Mouse (Mus musculus): ENCODE data around the gene Rad23b.
"Not testable (repeated sequence)": the region's sequence is repeated elsewhere in the genome, so short reads cannot be mapped to it uniquely, and the experiment has no call there.

The Rad23b gene

DNA sequence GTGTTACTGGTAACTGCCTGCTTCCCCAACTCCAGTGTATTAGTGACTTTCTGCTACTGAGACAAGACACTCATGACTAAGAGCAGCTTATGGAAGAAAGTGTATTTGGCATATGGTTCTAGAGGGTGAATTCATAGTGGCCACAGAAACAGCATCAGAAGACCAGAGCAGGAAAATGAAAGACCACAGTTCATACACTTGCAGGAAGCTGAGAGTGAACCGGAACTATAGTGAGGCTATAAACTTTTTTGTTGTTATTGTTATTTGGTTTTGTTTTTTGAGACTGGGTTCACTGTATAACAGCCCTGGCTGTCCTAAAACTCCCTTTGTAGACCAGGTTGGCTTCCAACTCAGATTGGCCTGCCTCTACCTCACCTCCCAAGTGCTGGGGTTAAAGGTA, 6.0 kb downstream of the Rad23b start:
- DNase-seq (ENCODE audit: low spot score), result no peak

DNA sequence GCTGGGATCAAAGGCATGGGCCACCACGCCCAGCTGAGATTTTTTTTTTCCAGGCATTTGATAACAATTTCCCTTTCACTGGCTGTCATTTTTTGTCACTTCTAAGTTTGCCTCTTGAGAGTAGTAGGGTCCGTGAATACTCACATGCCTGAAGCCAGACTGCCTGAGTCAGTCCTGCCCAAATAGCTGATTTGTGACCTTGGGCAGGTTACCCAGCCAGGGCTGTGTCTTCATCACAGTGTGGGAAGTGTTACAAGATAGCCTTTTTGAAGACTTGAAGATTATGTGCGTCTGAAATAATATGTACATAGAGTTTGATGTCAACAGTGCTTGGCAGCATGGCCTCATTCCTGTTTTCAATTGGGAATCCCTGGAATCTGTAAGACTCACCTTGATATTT, 6.9 kb downstream of the Rad23b start:
- DNase-seq (ENCODE audit: low spot score), result no peak

DNA sequence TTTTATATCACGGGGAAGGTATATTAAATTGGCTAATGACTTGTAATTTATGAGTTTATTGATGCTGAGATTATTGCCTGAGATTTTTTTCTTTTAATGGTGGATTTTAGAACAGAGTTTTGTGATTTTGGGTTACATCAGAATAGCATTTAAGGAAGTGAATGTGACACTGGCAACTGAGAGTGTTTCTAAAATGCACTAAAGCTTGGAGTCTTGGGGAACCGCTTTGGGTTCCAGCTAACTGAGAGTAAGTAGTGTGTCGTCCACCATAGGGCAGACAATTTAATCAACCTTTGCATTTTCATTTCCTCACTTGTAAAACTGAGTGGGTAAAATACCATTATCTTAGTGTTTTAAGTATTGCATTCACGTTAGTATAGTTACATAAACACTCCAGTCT, 14.0 kb downstream of the Rad23b start:
- no peak for DNase-seq (ENCODE audit: low spot score)

DNA sequence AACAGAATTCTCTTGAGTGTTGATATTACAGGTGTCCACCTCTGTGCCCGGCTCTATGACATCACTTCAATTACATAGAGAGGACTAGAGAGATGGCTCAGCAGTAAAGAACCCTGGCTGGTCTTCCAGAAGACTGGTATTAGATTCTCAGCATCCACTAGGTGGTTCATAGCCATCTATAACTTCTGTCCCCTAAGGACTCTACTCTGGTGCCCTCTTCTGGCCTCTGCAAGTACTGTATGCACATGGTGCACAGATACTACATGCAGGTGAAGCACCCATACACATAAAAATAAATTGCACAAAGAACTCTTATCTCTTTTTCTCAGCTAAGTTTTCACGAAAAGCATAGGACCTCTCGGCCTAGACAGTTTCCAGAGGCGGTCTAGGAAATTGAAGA, 14.5 kb downstream of the Rad23b start:
- DNase-seq (ENCODE audit: low spot score), result no peak

DNA sequence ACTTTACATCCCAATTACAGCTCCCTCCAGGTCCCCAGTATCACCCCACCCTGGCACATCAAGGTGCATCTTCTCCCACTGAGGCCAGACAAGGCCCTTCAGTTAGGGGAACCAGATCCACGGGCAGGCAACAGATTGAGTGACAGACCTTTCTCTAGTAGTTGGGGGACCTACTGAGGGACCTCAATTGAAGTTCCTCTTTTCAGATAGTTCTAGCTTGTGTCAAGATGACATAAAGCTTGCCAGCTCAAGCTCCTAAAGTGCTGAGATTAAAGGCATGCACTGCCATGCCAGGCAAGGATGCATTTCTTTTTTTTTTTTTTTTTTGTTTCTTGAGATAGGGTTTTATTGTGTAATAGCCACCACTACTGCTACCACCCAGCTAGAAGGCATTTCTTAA, 16.2 kb downstream of the Rad23b start:
- no peak for DNase-seq (ENCODE audit: low spot score)

DNA sequence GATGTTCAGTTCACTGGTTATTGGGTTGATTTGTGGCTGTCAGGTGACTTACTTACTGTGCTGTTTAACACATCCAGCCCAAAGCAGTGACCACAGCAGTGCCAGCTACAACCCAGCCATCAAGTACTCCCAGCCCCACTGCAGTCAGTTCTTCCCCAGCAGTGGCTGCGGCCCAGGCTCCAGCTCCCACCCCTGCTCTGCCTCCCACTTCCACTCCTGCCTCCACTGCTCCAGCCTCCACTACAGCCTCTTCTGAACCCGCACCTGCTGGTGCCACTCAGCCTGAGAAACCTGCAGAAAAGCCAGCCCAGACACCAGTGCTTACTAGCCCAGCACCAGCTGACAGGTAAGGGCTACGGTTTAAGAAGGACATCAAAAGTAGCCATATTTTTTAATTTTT, 20.3 kb downstream of the Rad23b start:
- no peak for DNase-seq (ENCODE audit: low spot score)

DNA sequence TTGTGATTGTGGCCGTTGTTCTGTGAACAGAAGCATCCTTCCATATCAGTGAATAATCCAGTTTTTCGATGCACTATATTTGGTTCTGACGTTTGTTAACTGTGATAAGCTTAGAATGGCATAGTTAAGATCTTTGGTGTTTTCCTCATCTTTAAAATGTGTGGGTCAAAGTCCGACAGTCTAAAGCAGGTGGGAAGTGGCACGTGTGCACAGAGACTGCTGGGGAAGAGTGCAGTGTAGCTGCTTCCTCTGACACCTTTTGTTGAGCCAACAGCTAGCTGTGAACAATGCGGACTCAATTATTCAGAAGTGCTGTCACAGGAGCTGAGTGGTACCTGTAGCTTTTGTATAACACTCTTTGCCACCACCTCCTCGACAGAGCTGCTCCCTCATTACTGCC, 21.5 kb downstream of the Rad23b start:
- no peak for DNase-seq (ENCODE audit: low spot score)

DNA sequence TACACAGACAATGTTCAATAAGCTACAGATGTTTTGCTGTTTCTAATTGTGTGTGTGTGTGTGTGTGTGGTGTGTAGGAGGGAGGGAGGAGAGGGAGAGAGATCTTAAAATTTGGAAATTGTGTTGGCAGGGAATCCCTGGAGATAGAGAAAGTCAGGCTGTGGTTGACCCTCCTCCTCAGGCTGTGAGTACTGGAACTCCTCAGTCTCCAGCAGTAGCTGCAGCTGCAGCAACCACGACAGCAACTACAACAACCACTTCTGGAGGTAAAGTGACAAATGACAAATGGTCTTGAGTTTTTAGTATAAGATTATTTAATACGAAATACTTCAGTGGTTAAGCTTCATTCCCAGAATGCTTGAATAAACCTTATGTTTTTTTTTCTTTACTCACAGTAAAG, 32.5 kb downstream of the Rad23b start:
- DNase-seq (ENCODE audit: low spot score), result no peak

DNA sequence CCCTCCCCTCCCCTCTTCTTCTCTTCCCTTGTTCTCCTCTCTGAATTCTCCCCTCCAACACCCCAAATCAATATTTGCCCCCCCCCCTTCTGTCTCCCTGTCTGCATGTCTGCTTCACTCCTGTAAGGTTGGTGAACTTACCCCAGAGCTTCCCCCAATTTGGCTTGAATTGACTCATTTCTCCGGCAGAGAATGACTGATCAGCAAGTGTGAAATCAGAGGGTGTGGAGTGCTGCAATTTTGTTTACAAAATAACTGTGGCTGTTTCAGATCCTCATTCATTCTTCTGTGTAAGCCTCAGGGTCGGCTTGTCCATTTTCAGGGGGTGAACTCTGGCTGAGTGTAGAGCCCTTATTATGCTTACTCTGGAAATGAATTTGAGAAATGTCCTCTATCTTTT, 36.9 kb downstream of the Rad23b start:
- DNase-seq (ENCODE audit: low spot score), result no peak

DNA sequence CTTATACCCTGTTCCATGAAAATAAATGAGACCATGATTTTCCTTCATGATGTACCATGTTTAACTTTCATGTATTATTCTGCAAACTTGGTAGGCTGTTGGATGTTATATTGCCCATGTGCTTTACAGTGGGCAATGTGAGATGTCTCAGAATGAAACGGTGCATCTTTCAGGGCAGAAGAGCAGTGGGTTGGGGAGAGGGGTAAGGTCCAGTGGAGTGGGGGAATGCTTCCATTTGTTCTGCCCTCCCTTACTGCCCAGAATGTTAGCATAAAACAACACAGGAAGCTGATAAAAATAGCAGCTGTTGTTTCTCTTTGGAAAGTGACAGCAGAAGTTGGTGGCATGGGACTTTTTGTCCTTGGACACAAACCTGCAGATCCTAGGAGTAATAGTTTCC, 41.6 kb downstream of the Rad23b start:
- DNase-seq (ENCODE audit: low spot score), result no peak

DNA sequence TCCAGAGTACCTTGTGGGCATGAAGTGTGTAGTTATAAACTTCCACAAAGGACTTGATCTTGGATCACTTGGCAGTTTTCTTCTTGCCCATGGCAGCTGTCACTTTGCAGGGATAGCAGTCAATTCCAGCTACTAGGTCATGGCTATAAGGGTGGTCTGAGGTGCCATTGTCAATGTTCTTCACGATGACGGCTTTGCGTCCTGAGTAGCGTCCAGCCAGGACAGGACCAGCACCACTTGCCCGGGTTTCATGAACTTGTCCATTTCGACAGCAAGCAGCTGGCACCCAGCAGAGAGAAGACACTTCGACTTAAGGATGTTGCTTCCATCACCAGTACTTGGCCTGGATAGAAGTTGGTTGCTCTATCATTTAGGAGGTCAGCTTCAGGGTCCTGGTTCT, 42.6 kb downstream of the Rad23b start:
- DNase-seq (ENCODE audit: low spot score), result no peak

DNA sequence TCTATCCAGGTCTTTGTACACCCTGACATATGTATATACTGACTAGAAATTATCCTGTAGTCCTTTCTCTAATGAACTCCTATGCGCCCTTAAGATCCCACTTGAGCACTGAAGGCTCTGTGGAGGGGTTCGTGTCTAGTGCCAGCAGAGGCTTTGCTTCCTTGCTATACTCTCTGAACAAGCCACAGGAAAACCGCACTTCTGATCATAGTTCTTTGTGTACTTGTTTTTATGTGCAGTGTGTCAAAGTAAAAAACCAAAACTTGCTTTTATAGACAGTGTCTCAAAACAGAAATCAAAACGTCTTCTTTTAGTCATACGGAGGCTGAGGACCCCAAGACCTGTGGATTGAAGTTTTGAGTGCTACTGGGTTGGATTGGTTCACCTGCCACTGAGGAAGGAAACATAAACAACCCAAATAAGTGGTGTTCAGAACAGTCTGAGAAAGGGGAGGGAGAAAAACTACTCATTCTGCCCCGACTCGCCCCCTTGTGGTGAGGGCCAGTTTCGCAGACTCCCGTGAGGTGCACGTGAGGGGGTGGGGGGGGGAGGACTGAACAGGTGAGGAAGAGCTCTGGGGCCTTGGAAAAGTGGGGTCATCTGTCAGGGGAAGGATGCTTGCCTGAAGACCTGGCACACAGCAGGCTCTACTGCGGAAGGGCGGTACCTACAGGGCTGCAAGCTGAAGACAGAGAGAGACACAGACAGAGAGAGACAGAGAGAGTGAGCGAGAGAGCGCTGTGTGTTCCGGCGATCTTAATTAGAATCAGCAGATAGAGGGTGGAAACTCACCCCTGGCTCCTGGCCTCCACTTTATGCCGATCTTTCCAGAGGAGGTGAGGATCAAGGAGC, 48.3 kb downstream of the Rad23b start:
- no peak for DNase-seq (ENCODE audit: low spot score)

DNA sequence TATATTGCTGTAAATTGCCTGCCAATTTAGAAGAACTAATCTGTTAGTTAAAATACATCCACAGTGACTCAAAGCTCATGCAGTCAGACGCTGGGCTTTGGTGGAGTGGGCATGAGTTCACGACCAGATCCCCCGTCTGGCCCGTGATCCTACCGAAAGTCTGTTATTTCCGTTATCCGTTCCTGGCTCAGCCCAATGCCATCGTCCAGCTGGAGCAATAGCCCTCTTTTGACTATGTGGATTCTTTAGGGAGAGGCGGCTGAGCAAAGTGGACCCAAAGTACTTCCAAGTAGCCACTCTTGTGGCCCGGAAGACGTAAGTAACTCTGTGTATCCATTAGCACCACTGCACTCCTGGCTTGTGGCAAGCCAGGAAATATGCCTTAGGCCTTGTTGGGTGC, 49.1 kb downstream of the Rad23b start:
- DNase-seq (ENCODE audit: low spot score), result no peak

DNA sequence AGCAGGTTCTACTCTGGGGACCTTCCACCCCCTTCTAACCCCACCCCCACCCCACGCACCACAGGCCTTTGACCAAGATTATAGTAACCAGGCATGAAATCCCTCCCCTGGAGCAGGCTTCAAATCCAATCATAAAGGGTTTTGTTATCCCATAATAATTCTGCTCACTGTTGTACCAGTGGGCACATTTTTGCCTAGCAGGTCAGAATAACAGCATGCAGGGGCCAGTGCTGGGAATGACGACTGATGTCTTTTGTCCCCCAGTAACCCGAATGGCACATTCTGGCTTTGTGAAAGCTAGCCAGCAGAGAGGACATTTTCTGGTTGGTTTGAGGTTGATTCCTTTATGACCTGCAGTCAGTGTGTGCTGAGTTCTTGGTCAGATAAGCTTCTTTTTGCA, 55.5 kb downstream of the Rad23b start:
- no peak for DNase-seq (ENCODE audit: low spot score)

DNA sequence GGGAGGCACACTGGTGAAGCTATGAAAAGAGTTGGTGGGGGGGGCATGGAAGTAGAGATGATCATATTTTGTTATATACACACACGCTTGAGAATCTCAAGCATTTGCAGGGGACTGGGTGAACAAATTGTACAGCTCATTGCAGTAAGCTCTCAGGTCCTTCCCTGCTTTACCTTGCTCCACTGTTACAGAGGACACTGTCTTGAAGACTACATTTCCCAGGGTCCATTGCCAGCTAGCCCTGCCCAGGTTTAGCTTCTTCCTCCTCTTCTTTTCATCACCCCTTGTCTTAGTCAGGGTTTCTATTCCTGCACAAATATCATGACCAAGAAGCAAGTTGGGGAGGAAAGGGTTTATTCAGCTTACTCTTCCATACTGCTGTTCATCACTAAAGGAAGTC, 56.7 kb downstream of the Rad23b start:
- DNase-seq (ENCODE audit: low spot score), result no peak

DNA sequence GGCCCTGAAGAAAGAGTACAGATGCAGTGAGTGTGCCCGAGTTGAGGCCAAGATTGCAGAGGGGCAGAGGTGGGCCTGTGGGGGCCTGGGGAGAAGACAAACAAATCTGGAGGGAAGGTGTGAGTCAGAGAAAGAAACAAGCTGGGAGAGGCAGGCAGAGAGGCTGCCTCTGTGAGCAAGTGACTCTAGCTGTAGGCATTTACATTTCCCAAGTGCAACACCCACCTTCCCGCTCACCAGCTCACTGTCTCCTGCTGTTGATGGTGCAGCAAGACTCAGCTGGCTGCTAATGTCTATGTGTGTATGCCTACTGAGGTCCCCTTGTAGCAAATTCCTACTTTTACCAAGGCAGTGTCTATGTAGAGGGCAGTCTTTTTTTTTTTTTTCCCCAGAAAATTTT, 58.2 kb downstream of the Rad23b start:
- no peak for DNase-seq (ENCODE audit: low spot score)

DNA sequence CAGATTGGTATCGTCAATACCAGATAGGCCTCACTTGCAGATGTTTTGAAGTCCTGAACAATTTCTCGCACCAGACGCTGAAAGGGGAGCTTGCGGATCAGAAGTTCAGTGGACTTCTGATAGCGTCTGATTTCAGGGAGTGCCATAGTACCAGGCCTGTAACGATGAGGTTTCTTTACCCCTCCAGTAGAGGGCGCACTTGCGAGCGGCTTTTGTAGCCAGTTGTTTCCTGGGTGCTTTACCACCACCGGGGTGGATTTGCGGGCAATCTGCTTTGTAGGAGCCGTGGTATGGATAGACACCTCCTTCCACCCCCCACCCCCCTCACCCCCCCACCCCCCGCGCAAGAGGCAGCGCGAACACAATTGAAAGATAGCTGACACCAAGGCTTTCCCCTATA, 59.2 kb downstream of the Rad23b start:
- DNase-seq (ENCODE audit: low spot score), result no peak

DNA sequence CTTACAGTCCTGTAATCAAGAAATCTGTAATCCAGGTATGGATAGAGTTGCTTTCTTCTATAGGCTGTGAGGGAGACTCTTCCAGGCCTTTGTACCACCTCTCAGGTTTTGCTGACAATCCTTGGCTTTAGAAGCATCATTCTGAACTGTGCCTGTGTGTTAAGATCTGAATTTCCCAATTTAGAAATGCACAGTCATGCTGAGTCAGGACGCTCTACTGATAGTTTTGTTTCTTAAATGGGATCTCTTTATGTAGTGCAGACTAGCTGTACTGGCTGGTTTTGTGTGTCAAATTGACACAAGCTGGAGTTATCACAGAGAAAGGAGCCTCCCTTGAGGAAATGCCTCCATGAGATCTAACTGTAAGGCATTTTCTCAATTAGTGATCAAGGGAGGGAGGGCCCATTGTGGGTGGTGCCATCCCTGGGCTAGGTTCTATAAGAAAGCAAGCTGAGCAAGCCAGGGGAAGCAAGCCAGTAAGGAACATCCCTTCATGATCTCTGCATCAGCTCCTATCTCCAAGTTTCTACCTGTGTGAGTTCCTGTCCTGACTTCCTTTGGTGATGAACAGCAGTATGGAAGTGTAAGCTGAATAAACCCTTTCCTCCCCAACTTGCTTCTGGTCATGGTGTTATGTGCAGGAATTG, 59.9 kb downstream of the Rad23b start:
- DNase-seq (ENCODE audit: low spot score), result not testable (repeated sequence)

DNA sequence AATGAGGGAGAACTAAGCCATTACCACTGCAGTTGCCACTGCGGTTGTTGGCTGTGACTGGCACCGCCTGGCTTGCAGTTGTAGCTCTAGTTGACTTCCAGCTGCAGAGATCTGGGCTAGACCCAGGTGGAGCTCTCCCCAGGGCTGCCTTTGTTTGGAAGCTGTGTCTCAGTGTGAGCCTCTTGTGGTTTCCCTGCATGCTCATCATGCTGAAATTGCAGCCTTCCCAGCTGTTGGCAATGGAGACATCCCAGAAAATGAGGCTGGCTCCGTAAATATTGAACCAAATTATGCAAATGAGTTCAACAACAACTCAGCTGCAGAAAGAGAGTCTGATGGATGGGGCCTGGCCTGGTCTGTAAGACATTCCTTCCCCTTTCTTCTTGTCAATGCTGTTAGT, 66.0 kb downstream of the Rad23b start:
- no peak for DNase-seq (ENCODE audit: low spot score)

DNA sequence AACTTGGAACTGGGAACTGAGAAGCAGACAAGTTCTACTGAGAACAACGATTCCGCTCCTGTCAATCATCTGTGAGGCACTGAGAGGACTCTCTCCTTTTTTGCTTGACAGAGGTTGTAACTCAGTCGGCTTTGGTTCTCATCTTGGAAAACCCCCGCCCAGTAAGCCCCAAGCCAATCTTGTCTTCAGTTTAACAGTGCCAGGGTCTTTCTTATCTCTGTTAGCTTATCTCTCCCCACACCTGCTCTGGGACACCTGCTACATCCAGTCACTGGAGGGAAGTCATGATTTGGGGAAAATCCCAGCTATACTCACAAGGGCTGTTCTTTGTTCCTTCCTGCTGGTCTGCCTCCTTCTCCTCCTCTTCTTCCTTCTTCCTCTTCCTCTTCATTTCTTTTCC, 76.4 kb downstream of the Rad23b start:
- DNase-seq (ENCODE audit: low spot score), result no peak

Data from ovary, postnatal 10 days (tissue).